In the genomic region with DNA sequence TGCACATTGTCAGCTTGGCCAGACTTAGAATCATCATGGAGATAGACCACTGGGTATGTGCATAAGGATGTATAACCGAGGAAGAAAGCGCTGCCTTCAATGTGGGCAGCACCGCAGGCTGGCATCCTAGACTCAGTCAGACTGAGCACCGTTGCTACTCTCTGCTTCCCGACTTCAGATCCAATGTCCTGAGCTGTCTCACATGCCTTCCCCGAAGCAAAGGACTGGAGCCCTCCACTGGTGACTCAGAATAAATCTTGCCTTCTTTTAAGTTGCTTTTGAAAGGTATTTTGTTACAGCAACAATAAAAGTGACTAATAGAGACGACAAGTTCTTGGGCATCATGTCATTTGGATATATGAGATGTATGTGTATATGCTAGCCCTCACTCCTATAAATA, we compare ENCODE assay signal across 22 mouse cellular contexts. TPM values are rescaled to one million over a fixed set of nuclear protein-coding genes. Genes with fewer than 3 reads are reported as not detected.
DNase-seq lines count a peak whose midpoint lies in the region; ATAC-seq and TF ChIP-seq lines count a peak whose summit lies in the region.
"Had no signal": no experiment of that assay in that cellular context is flagged by ENCODE, and none has a peak within 500 bp of the region (broad histone marks: within the 10 kb centered on the region; RNA-seq: fewer than 3 reads in every experiment).

No protein-coding gene starts in this region.

- ATAC-seq in hindbrain, postnatal 0 days: no peak
- ATAC-seq: inflammation-experienced regulatory T-cells, adult 6 months had no signal

- 54% methylated on average over 7 of the region's 7 CpGs for WGBS in hindbrain, postnatal 0 days
- WGBS in hindbrain, embryonic 10.5 days: 69% methylated on average over 7 of the region's 7 CpGs

- DNase-seq in hindbrain, postnatal 0 days (ENCODE audit: low spot score): peak; percentile 44
- no peak for DNase-seq in hindbrain, embryonic 10.5 days (ENCODE audit: low spot score)
- DNase-seq in layer of hippocampus, adult 2 months (ENCODE audit: low spot score in 2 of 2): no peak
- DNase-seq in layer of hippocampus, postnatal 25 days (ENCODE audit: extremely low spot score in 1 of 2, low spot score in 1 of 2): no peak
- DNase-seq in right cerebral cortex, adult 18-20 months: peak; percentile 25
- DNase-seq in right cerebral cortex, postnatal 10 days (ENCODE audit: low spot score in 2 of 2): no peak
- DNase-seq in spleen, adult 18-20 months: no peak
- DNase-seq: adrenal gland, postnatal 14 days; B cell, adult 2 months; cerebellum, adult 11 months; cerebellum, adult 9-11 months; gastrocnemius, adult 2 months; kidney, postnatal 25 days; lung, postnatal 36 days; right cerebral cortex, postnatal 25 days had no signal

- no peaks in the 10 kb centered on the region for H3K36me3 ChIP-seq in hindbrain, postnatal 0 days (ENCODE audit: insufficient read depth, low read length)
- H3K36me3 ChIP-seq in hindbrain, embryonic 10.5 days: no peaks in the 10 kb centered on the region
- H3K36me3 ChIP-seq: embryonic facial prominence, embryonic 15.5 days; G1E; hindbrain, embryonic 13.5 days; liver, embryonic 15.5 days; lung, embryonic 15.5 days had no signal

- H3K9me3 ChIP-seq in hindbrain, postnatal 0 days (ENCODE audit: low read length): no peaks in the 10 kb centered on the region
- no peaks in the 10 kb centered on the region for H3K9me3 ChIP-seq in hindbrain, embryonic 10.5 days
- H3K9me3 ChIP-seq: embryonic facial prominence, embryonic 15.5 days; hindbrain, embryonic 13.5 days; liver, embryonic 15.5 days; lung, embryonic 15.5 days had no signal

- no peak overlapping the region for H3K4me3 ChIP-seq in hindbrain, postnatal 0 days (ENCODE audit: low read length)
- no peak overlapping the region for H3K4me3 ChIP-seq in hindbrain, embryonic 10.5 days
- H3K4me3 ChIP-seq in layer of hippocampus, adult 2 months: no peak overlapping the region
- H3K4me3 ChIP-seq: embryonic facial prominence, embryonic 15.5 days; gastrocnemius, adult 2 months; hindbrain, embryonic 13.5 days; liver, embryonic 15.5 days; lung, embryonic 15.5 days had no signal

- H3K4me1 ChIP-seq in hindbrain, postnatal 0 days (ENCODE audit: insufficient read depth, low read length): no peaks in the 10 kb centered on the region
- H3K4me1 ChIP-seq in hindbrain, embryonic 10.5 days (replicated peaks): no peaks in the 10 kb centered on the region
- H3K4me1 ChIP-seq: embryonic facial prominence, embryonic 15.5 days; liver, embryonic 15.5 days had no signal

- H3K4me2 ChIP-seq in hindbrain, postnatal 0 days (ENCODE audit: low read depth, low read length): no peak overlapping the region
- H3K4me2 ChIP-seq: embryonic facial prominence, embryonic 15.5 days; hindbrain, embryonic 13.5 days; liver, embryonic 15.5 days; lung, embryonic 15.5 days had no signal

- no peak overlapping the region for H3K27ac ChIP-seq in hindbrain, postnatal 0 days
- H3K27ac ChIP-seq in hindbrain, embryonic 10.5 days: no peak overlapping the region
- no peak overlapping the region for H3K27ac ChIP-seq in layer of hippocampus, adult 2 months
- H3K27ac ChIP-seq: embryonic facial prominence, embryonic 15.5 days; gastrocnemius, adult 2 months; hindbrain, embryonic 13.5 days; liver, embryonic 15.5 days; lung, embryonic 15.5 days had no signal

- peak; percentile 38; the same call in 1 of the 2 replicates for TF ChIP-seq CTCF in hindbrain, postnatal 0 days (IDR thresholded peaks at IDR 0.05; ENCODE audit: low read depth)
- TF ChIP-seq CTCF in layer of hippocampus, adult 2 months (conservative IDR thresholded peaks at IDR 0.05): peak; percentile 45

- no peaks in the 10 kb centered on the region for H3K27me3 ChIP-seq in hindbrain, postnatal 0 days (ENCODE audit: insufficient read depth, low read length)
- no peaks in the 10 kb centered on the region for H3K27me3 ChIP-seq in hindbrain, embryonic 10.5 days (ENCODE audit: insufficient read depth, poor library complexity, severe bottlenecking)
- H3K27me3 ChIP-seq: CH12.LX; embryonic facial prominence, embryonic 15.5 days; hindbrain, embryonic 13.5 days; liver, embryonic 15.5 days; lung, embryonic 15.5 days had no signal

- no peak overlapping the region for H3K9ac ChIP-seq in hindbrain, postnatal 0 days (replicated peaks; ENCODE audit: low read length)
- H3K9ac ChIP-seq: embryonic facial prominence, embryonic 15.5 days; hindbrain, embryonic 13.5 days; liver, embryonic 15.5 days; lung, embryonic 15.5 days had no signal

RNA-seq across cellular contexts. Expression of gene Ank3, which starts 55.9 kb away (rescaled TPM):
- 200 and 239 TPM in 2 replicates for total RNA-seq in hindbrain, postnatal 0 days (2014; rRNA removed)
- polyA plus RNA-seq in hindbrain, postnatal 0 days (2015; fragmentation: Nextera tagmentation; extraction: Ambion mirVana): 58.7 and 60.1 TPM in 2 replicates
- polyA plus RNA-seq in hindbrain, embryonic 10.5 days (2016; fragmentation: Nextera tagmentation; extraction: Ambion mirVana): 37.8 and 44.7 TPM in 2 replicates
- 100 to 1,000 TPM; 474 to 477 TPM for total RNA-seq in layer of hippocampus, adult 2 months (2021)
- total RNA-seq in layer of hippocampus, postnatal 25 days (2021): 100 to 1,000 TPM; 405 to 539 TPM
- polyA plus RNA-seq: G1E had no signal

Comparison
In these comparisons a context has a peak if more than half of its experiments do, and no peak if none do; other contexts are left out.
1. DNase-seq: peak in hindbrain, postnatal 0 days (single experiment) and right cerebral cortex, adult 18-20 months (single experiment); none in hindbrain, embryonic 10.5 days (single experiment), layer of hippocampus, adult 2 months (0 of 2), layer of hippocampus, postnatal 25 days (0 of 2), right cerebral cortex, postnatal 10 days (0 of 2) and spleen, adult 18-20 months (0 of 2).